Mouse (Mus musculus) liver, embryonic 16.5 days (tissue): ENCODE results near the gene Tada2a. TPM values are rescaled to one million over a fixed set of nuclear protein-coding genes. Genes with fewer than 3 reads are reported as not detected.
A peak's percentile ranks its signal among the peaks of the same experiment; 100 is the strongest.

Experiments used
- ATAC-seq: fragments of 200-750 bp; cut with Nextera tagmentation; 2 replicates; pipeline ENCODE4 v1.8.0; 2017; ENCODE audit warnings: low read depth, mild to moderate bottlenecking, moderate number of reproducible peaks, moderate library complexity
- H3K27ac ChIP-seq: fragments of 300-500 bp; sonication (generic); 2 replicates; pipeline ENCODE4 v1.5.1; 2014; ENCODE audit warnings: mild to moderate bottlenecking, low read length
- H3K27me3 ChIP-seq: fragments of 300-500 bp; sonication (generic); 2 replicates; pipeline ENCODE4 v1.6.1; 2014; ENCODE audit warnings: low read depth, low read length, mixed read lengths; ENCODE audit not compliant: control insufficient read depth, insufficient read depth
- H3K36me3 ChIP-seq: fragments of 300-500 bp; sonication (generic); 2 replicates; pipeline ENCODE4 v1.6.1; 2014; ENCODE audit warnings: mild to moderate bottlenecking; ENCODE audit not compliant: control insufficient read depth, insufficient read depth
- H3K4me1 ChIP-seq: fragments of 300-500 bp; sonication (generic); 2 replicates; pipeline ENCODE4 v1.6.1; 2014; ENCODE audit warnings: low read depth, low read length, mixed read lengths; ENCODE audit not compliant: control insufficient read depth
- H3K4me2 ChIP-seq: fragments of 300-500 bp; sonication (generic); 2 replicates; pipeline ENCODE4 v1.6.1; 2014; ENCODE audit warnings: low read depth, low read length, mixed read lengths
- H3K4me3 ChIP-seq: fragments of 300-500 bp; sonication (generic); 2 replicates; pipeline ENCODE4 v1.5.1; 2014; ENCODE audit warnings: low read depth, mild to moderate bottlenecking, low read length
- H3K9ac ChIP-seq: fragments of 300-500 bp; sonication (generic); 2 replicates; pipeline ENCODE4 v1.6.1; 2014; ENCODE audit warnings: low read depth, low read length
- H3K9me3 ChIP-seq: fragments of 300-500 bp; sonication (generic); replicated peaks from 2 replicates; pipeline ENCODE4 v1.6.1; 2016; ENCODE audit warnings: low read length; ENCODE audit not compliant: control insufficient read depth
- WGBS: fragments of 180-500 bp; shearing (Covaris S2); extraction: QIAGEN DNeasy Blood & Tissue Kit; methylation state at CpG from one replicate; pipeline ENCODE4 v1.1.7; 2014; ENCODE audit not compliant: insufficient replicate concordance; 5-methylcytosine and 5-hydroxymethylcytosine counted together
- polyA plus RNA-seq: library from polyadenylated mRNA; unstranded; fragments of >200 nt; fragmentation: Nextera tagmentation; extraction: Ambion mirVana; gene quantifications from 2 replicates; pipeline ENCODE4 v1.2.1, GENCODE M21; 2015

Gene Tada2a
- polyA plus RNA-seq, 1 experiment from 2014 or later = 7.7 TPM

- Histone ChIP-seq H3K9me3 (no peaks in the 10 kb centered on the region), H3K4me3 (peak within 1 kb of the TSS; percentile 54), H3K4me2 (peak within 1 kb of the TSS; percentile 60), H3K27ac (no peak within 1 kb of the TSS), H3K4me1 (peaks cover 6% of the 10 kb centered on the region), H3K27me3 (peaks cover 44% of the 10 kb centered on the region), H3K36me3 (no peaks in the 10 kb centered on the region), H3K9ac (0 out of 2 replicates have a peak within 1 kb of the TSS, but pooled peaks have one; percentile 6)
- WGBS = 8% methylated on average over 11 of the region's 11 CpGs
- ATAC-seq = no peak
Observed at GRCm38 (mm10) chr11:84069034-84069370, 60.4 kb downstream of the Tada2a start, which contains the start of gene Dusp14. Gene Dusp14, minus strand, starts transcription at chr11:84069261.

- peaks cover 6% of the 10 kb centered on the region for H3K4me1 ChIP-seq
- H3K9ac ChIP-seq = 0 out of 2 replicates have a peak overlapping the region, but pooled peaks have one; percentile 6
- no peak overlapping the region for H3K27ac ChIP-seq
- H3K4me3 ChIP-seq = peak overlapping the region; percentile 54
- peak; percentile 67 for ATAC-seq
- peaks cover 44% of the 10 kb centered on the region for H3K27me3 ChIP-seq
- peak overlapping the region; percentile 60 for H3K4me2 ChIP-seq
- no peaks in the 10 kb centered on the region for H3K36me3 ChIP-seq
- 1% methylated on average over 63 of the region's 63 CpGs for WGBS
- H3K9me3 ChIP-seq = no peaks in the 10 kb centered on the region
Observed at GRCm38 (mm10) chr11:84068191-84069033, 61.0 kb downstream of the Tada2a start.

- H3K9me3 ChIP-seq = no peaks in the 10 kb centered on the region
- peak overlapping the region; percentile 54 for H3K4me3 ChIP-seq
- H3K9ac ChIP-seq = no peak overlapping the region
- no peaks in the 10 kb centered on the region for H3K36me3 ChIP-seq
- H3K4me1 ChIP-seq = peaks cover 6% of the 10 kb centered on the region
- ATAC-seq = no peak
- H3K4me2 ChIP-seq = peak overlapping the region; percentile 60
- no peak overlapping the region for H3K27ac ChIP-seq
- peaks cover 44% of the 10 kb centered on the region for H3K27me3 ChIP-seq
- WGBS = 5% methylated on average over 21 of the region's 21 CpGs
Observed at GRCm38 (mm10) chr11:84067720-84068190, 61.6 kb downstream of the Tada2a start.

GRCm38 (mm10) chr11:84066927-84067645 lies 62.3 kb downstream of the Tada2a start:
- Histone ChIP-seq H3K36me3 (no peaks in the 10 kb centered on the region), H3K4me1 (peaks cover 6% of the 10 kb centered on the region), H3K9me3 (no peaks in the 10 kb centered on the region), H3K4me3 (no peak overlapping the region), H3K27me3 (peaks cover 44% of the 10 kb centered on the region), H3K9ac (no peak overlapping the region), H3K27ac (no peak overlapping the region), H3K4me2 (no peak overlapping the region)
- no peak for ATAC-seq
- WGBS = 13% methylated on average over 18 of the region's 18 CpGs

GRCm38 (mm10) chr11:84066071-84066481 lies 63.3 kb downstream of the Tada2a start:
- 2% methylated on average over 11 of the region's 11 CpGs for WGBS

GRCm38 (mm10) chr11:84063631-84064209 lies 65.7 kb downstream of the Tada2a start:
- Histone ChIP-seq H3K36me3 (no peaks in the 10 kb centered on the region), H3K27ac (no peak overlapping the region), H3K9me3 (no peaks in the 10 kb centered on the region), H3K4me3 (no peak overlapping the region), H3K9ac (no peak overlapping the region), H3K27me3 (peaks cover 30% of the 10 kb centered on the region), H3K4me1 (peaks cover 1% of the 10 kb centered on the region), H3K4me2 (no peak overlapping the region)
- 67% methylated on average over 3 of the region's 3 CpGs for WGBS
- no peak for ATAC-seq

More at GRCm38 (mm10) chr11:84066071-84066481, 63.3 kb downstream of the Tada2a start:
- Histone ChIP-seq H3K4me2 (peak overlapping the region; percentile 18; the same call in 1 of the 2 replicates), H3K36me3 (no peaks in the 10 kb centered on the region), H3K9me3 (no peaks in the 10 kb centered on the region), H3K4me3 (no peak overlapping the region), H3K27me3 (peaks cover 44% of the 10 kb centered on the region), H3K4me1 (peaks cover 6% of the 10 kb centered on the region), H3K9ac (no peak overlapping the region), H3K27ac (no peak overlapping the region)
- ATAC-seq = no peak

- peaks cover 21% of the 10 kb centered on the region for H3K27me3 ChIP-seq
- no peaks in the 10 kb centered on the region; the same call in 1 of the 2 replicates for H3K4me1 ChIP-seq
- no peaks in the 10 kb centered on the region for H3K9me3 ChIP-seq
- ATAC-seq = no peak
- H3K4me2 ChIP-seq = no peak overlapping the region
- 31% methylated on average over 2 of the region's 2 CpGs for WGBS
- no peak overlapping the region for H3K27ac ChIP-seq
- H3K4me3 ChIP-seq = no peak overlapping the region
- H3K9ac ChIP-seq = no peak overlapping the region
- H3K36me3 ChIP-seq = no peaks in the 10 kb centered on the region
Observed at GRCm38 (mm10) chr11:84062805-84063204, 66.6 kb downstream of the Tada2a start.

GRCm38 (mm10) chr11:84061881-84062280 lies 67.5 kb downstream of the Tada2a start:
- 73% methylated on average over 2 of the region's 2 CpGs for WGBS
- ATAC-seq = no peak
- Histone ChIP-seq H3K27ac (no peak overlapping the region), H3K4me1 (no peaks in the 10 kb centered on the region; the same call in 1 of the 2 replicates), H3K9me3 (no peaks in the 10 kb centered on the region), H3K27me3 (peaks cover 12% of the 10 kb centered on the region), H3K9ac (no peak overlapping the region), H3K4me3 (no peak overlapping the region), H3K36me3 (no peaks in the 10 kb centered on the region), H3K4me2 (no peak overlapping the region)
